ENCODE assay signal across 11 mouse cellular contexts in the genomic region with DNA sequence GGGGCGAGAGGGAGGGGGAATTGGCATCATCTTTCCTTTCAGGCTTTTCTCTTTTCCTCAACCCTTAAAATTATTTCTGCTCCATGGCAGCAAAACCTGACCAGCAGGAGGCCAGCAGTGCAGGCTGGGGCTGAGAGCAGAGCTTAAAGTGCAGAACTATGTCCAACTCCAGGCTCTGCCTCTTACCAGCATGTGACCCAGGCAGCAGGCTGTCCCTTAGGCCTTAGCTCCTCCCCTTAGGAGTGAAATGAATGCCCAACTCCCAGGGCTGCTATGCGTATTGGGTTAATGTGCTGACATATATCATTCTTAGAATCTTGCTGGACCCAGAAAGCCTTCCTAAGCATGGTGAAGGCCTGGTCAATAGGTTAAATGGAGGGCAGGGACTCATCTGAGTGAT.
"Had no signal": no experiment of that assay in that cellular context is flagged by ENCODE, and none has a peak within 500 bp of the region (broad histone marks: within the 10 kb centered on the region; RNA-seq: fewer than 3 reads in every experiment).

No protein-coding gene starts in this region.

- H3K27me3 ChIP-seq: intestine, embryonic 15.5 days; limb, embryonic 12.5 days; liver, embryonic 13.5 days had no signal

- H3K4me3 ChIP-seq: intestine, embryonic 15.5 days; layer of hippocampus, adult 2 months; limb, embryonic 12.5 days; liver, embryonic 13.5 days; myocyte had no signal

- H3K9me3 ChIP-seq: intestine, embryonic 15.5 days; limb, embryonic 12.5 days; liver, embryonic 13.5 days had no signal

- H3K36me3 ChIP-seq: intestine, embryonic 15.5 days; limb, embryonic 12.5 days; liver, embryonic 13.5 days had no signal

- ATAC-seq: intestine, embryonic 15.5 days had no signal

- H3K9ac ChIP-seq: intestine, embryonic 15.5 days; limb, embryonic 12.5 days; liver, embryonic 13.5 days had no signal

- DNase-seq: kidney, adult 8-10 months; liver; liver, embryonic 13.5 days; lung, adult 18-20 months; right cerebral cortex, adult 18-20 months; right cerebral cortex, postnatal 25 days; thymus, postnatal 36 days had no signal

- H3K4me2 ChIP-seq: intestine, embryonic 15.5 days; limb, embryonic 12.5 days; liver, embryonic 13.5 days had no signal

- H3K4me1 ChIP-seq: intestine, embryonic 15.5 days; liver, embryonic 13.5 days had no signal

- H3K27ac ChIP-seq: intestine, embryonic 15.5 days; layer of hippocampus, adult 2 months; limb, embryonic 12.5 days; liver, embryonic 13.5 days had no signal
